Mouse (Mus musculus) heart, embryonic 13.5 days (tissue): ENCODE data around the gene Abl2. TPM values are rescaled to one million over a fixed set of nuclear protein-coding genes. Genes with fewer than 3 reads are reported as not detected.
A peak's percentile ranks its signal among the peaks of the same experiment; 100 is the strongest.
"Not testable (repeated sequence)": the region's sequence is repeated elsewhere in the genome, so short reads cannot be mapped to it uniquely, and the experiment has no call there.

Experiments
- ATAC-seq: fragments of 200-750 bp; cut with Nextera tagmentation; 2 replicates; pipeline ENCODE4 v1.8.0; 2017; ENCODE audit warnings: moderate TSS enrichment; ENCODE audit not compliant: insufficient number of reproducible peaks, low FRiP score, low TSS enrichment; ENCODE audit errors: extremely low read depth
- H3K27ac ChIP-seq: fragments of 300-500 bp; sonication (generic); replicated peaks from 2 replicates; pipeline ENCODE4 v1.5.1; 2015; ENCODE audit warnings: moderate library complexity, mild to moderate bottlenecking, inconsistent platforms
- H3K27me3 ChIP-seq: fragments of 300-500 bp; sonication (generic); replicated peaks from 2 replicates; pipeline ENCODE4 v1.6.1; 2015; ENCODE audit warnings: mild to moderate bottlenecking, inconsistent platforms
- H3K36me3 ChIP-seq: fragments of 300-500 bp; sonication (generic); 2 replicates; pipeline ENCODE4 v1.6.1; 2015; ENCODE audit warnings: mild to moderate bottlenecking, inconsistent platforms
- H3K4me1 ChIP-seq: fragments of 300-500 bp; sonication (generic); 2 replicates; pipeline ENCODE4 v1.6.1; 2015; ENCODE audit warnings: inconsistent platforms
- H3K4me2 ChIP-seq: fragments of 300-500 bp; sonication (generic); 2 replicates; pipeline ENCODE4 v1.6.1; 2015; ENCODE audit warnings: inconsistent platforms, mild to moderate bottlenecking, moderate library complexity
- H3K4me3 ChIP-seq: fragments of 300-500 bp; sonication (generic); 2 replicates; pipeline ENCODE4 v1.5.1; 2015; ENCODE audit warnings: moderate library complexity, mild to moderate bottlenecking, inconsistent platforms
- H3K9ac ChIP-seq: fragments of 300-500 bp; sonication (generic); 2 replicates; pipeline ENCODE4 v1.6.1; 2015; ENCODE audit warnings: inconsistent platforms, mild to moderate bottlenecking, moderate library complexity
- H3K9me3 ChIP-seq: fragments of 300-500 bp; sonication (generic); 2 replicates; pipeline ENCODE4 v1.6.1; 2016; ENCODE audit warnings: inconsistent platforms
- WGBS: fragments of 180-500 bp; shearing (Covaris S2); methylation state at CpG from one replicate; pipeline ENCODE4 v1.1.7; 2015; ENCODE audit warnings: mixed read lengths; 5-methylcytosine and 5-hydroxymethylcytosine counted together
- polyA plus RNA-seq: library from polyadenylated mRNA; unstranded; fragments of >200 nt; fragmentation: Nextera tagmentation; extraction: Ambion mirVana; gene quantifications from 2 replicates; pipeline ENCODE4 v1.2.1, GENCODE M21; 2015

Gene Abl2
- 2.4 and 2.9 TPM in 2 replicates for polyA plus RNA-seq

DNA sequence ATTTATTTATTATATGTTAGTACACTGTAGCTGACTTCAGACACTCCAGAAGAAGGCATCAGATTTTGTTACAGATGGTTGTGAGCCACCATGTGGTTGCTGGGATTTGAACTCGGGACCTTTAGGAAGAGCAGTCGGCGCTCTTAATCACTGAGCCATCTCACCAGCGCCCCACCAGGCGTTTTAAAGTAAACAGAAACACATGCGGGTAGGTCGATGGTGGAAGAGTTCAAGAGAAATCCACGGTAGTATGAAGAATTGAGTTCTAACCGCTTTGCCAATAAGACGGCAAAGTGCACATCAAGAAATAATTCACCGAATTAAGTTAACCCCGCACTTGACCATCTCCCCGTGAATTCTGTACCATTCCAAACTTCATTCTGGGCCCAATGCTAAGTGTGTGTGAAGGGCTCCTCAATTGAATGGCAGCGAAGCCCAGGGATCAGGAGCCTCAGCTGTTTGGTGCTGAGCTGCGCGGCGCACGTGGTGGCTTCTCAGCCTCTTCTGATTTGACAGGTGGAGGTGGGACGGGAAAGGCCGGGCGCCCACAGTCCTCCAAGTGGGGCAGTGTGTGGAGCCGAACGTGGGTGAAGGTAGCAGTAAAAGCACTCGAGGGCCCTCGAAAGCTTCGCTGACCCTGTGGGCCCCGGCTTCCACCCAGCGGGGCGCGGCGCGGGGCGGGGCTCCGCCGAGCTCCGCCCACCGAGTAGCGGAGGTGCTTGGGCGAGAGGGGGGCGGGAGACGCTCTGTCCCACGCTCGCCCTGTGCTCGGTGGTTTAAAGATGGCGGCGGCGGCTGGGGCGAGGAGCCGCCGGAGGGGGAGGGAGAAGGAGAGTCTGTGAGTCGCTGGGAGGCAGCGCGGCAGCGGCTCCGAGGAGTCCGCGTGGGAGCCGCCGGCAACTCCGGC is at the start of gene Abl2:
Abl2 (plus strand) TSS at position 763 of the 907 bp plus-strand sequence.
- Histone ChIP-seq H3K4me1 (peaks cover 13% of the 10 kb centered on the region), H3K27me3 (no peaks in the 10 kb centered on the region), H3K9me3 (no peaks in the 10 kb centered on the region), H3K36me3 (no peaks in the 10 kb centered on the region), H3K27ac (peak within 1 kb of the TSS; percentile 96), H3K4me3 (peak within 1 kb of the TSS; percentile 94), H3K9ac (peak within 1 kb of the TSS; percentile 96), H3K4me2 (peak within 1 kb of the TSS; percentile 84)
- 9% methylated on average over 60 of the region's 60 CpGs for WGBS
- peak; percentile 95 for ATAC-seq

GRCm38 (mm10) chr1:156520136-156520780 is 38.3 kb upstream of the Abl2 start:
- H3K4me1 ChIP-seq, result no peaks in the 10 kb centered on the region
- H3K4me2 ChIP-seq, result no peak overlapping the region
- H3K4me3 ChIP-seq, result no peak overlapping the region
- H3K36me3 ChIP-seq, result no peaks in the 10 kb centered on the region
- no peaks in the 10 kb centered on the region for H3K9me3 ChIP-seq
- H3K9ac ChIP-seq, result no peak overlapping the region
- WGBS, result 69% methylated on average over 3 of the region's 3 CpGs
- no peak for ATAC-seq
- H3K27me3 ChIP-seq, result no peaks in the 10 kb centered on the region
- H3K27ac ChIP-seq, result no peak overlapping the region

DNA sequence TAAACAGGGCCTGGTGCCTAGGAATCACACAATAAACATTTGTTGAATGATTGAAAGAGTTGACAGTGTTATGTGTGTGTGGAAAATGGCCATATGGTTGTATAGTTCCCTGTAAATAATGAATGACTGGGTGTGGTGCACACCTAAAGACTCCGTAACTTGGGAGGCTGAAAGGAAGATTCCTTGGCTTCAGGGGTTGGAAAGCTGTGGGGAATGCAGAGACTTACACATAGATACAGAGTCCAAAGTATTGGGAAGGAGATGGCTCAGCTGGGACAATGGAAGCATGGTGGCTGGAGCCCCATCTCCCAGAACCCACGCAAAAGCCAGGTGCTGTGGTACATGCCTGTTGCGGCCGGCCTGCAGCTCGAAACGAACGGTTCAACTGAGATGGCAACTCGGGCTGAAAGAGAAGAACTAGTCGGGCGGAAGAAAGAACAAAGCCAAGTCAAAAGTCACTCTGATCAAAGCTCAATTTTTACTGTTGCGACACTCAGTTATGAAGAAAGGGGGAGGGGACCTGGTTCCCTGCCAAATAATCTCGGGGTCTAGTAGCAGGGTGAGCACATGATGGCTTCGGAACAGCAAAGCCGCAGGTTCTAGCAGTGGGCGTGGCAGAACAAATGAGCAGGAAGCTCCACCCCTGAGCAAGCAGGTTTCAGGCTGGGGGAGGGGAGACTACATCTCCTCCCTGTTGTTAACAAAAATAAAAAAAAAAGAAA is 36.6 kb upstream of the Abl2 start:
- ATAC-seq, result no peak
- H3K27me3 ChIP-seq, result no peaks in the 10 kb centered on the region
- no peaks in the 10 kb centered on the region for H3K9me3 ChIP-seq
- H3K4me1 ChIP-seq, result no peaks in the 10 kb centered on the region
- no peak overlapping the region for H3K4me3 ChIP-seq
- no peak overlapping the region for H3K27ac ChIP-seq
- 71% methylated on average over 15 of the region's 15 CpGs for WGBS
- no peaks in the 10 kb centered on the region for H3K36me3 ChIP-seq
- no peak overlapping the region for H3K4me2 ChIP-seq
- no peak overlapping the region for H3K9ac ChIP-seq

GRCm38 (mm10) chr1:156523842-156524241 is 34.7 kb upstream of the Abl2 start, which contains the start of gene Gm10031:
Gene Gm10031 (plus strand): TSS chr1:156524012.
- not testable (repeated sequence) for H3K4me2 ChIP-seq, H3K9ac ChIP-seq, H3K36me3 ChIP-seq, H3K27ac ChIP-seq, H3K4me3 ChIP-seq, H3K9me3 ChIP-seq, H3K4me1 ChIP-seq, ATAC-seq, H3K27me3 ChIP-seq
- WGBS, result 89% methylated on average over 22 of the region's 22 CpGs

GRCm38 (mm10) chr1:156532476-156533175 is 26.0 kb upstream of the Abl2 start:
- not testable (repeated sequence) for H3K27ac ChIP-seq, H3K4me1 ChIP-seq, H3K36me3 ChIP-seq, H3K4me3 ChIP-seq, H3K4me2 ChIP-seq, H3K9me3 ChIP-seq, ATAC-seq, H3K9ac ChIP-seq, H3K27me3 ChIP-seq
- 77% methylated on average over 16 of the region's 16 CpGs for WGBS

GRCm38 (mm10) chr1:156533483-156533882 is 25.1 kb upstream of the Abl2 start:
- Histone ChIP-seq H3K4me2 (no peak overlapping the region), H3K9me3 (no peaks in the 10 kb centered on the region), H3K9ac (no peak overlapping the region), H3K27ac (no peak overlapping the region), H3K27me3 (no peaks in the 10 kb centered on the region), H3K4me1 (no peaks in the 10 kb centered on the region), H3K36me3 (no peaks in the 10 kb centered on the region), H3K4me3 (no peak overlapping the region)
- WGBS, result 85% methylated on average over 3 of the region's 3 CpGs
- no peak for ATAC-seq

DNA sequence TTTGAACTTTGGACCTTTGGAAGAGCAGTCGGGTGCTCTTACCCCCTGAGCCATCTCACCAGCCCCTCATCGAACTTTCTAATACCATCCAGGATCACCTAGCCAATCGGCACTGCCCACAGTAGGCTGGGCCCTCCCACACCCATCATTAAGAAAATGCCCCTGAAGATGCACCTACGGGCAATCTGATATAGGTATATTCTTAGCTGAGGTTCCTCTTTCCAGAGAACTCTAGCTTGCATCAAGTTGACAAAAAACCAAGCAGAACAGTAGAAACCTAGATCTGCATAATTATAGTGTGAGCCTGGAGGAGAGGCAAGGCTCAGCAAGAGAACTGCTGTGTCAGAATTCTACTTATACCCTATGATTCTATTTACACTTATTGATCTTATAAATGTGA is 24.7 kb upstream of the Abl2 start:
- Histone ChIP-seq H3K9me3 (no peaks in the 10 kb centered on the region), H3K36me3 (no peaks in the 10 kb centered on the region), H3K27ac (no peak overlapping the region), H3K4me1 (no peaks in the 10 kb centered on the region), H3K9ac (no peak overlapping the region), H3K27me3 (no peaks in the 10 kb centered on the region), H3K4me3 (no peak overlapping the region), H3K4me2 (no peak overlapping the region)
- no peak for ATAC-seq
- WGBS, result 81% methylated on average over 4 of the region's 4 CpGs

GRCm38 (mm10) chr1:156537031-156537430 is 21.6 kb upstream of the Abl2 start:
- Histone ChIP-seq H3K27ac (no peak overlapping the region), H3K4me2 (no peak overlapping the region), H3K4me1 (no peaks in the 10 kb centered on the region), H3K4me3 (no peak overlapping the region), H3K27me3 (no peaks in the 10 kb centered on the region), H3K36me3 (no peaks in the 10 kb centered on the region), H3K9ac (no peak overlapping the region), H3K9me3 (no peaks in the 10 kb centered on the region)
- no peak for ATAC-seq
- WGBS, result 74% methylated on average over 2 of the region's 2 CpGs

GRCm38 (mm10) chr1:156537701-156538100 is 20.9 kb upstream of the Abl2 start:
- ATAC-seq, result no peak

GRCm38 (mm10) chr1:156538382-156538781 is 20.2 kb upstream of the Abl2 start:
- Histone ChIP-seq H3K36me3 (no peaks in the 10 kb centered on the region), H3K4me3 (no peak overlapping the region), H3K4me1 (no peaks in the 10 kb centered on the region), H3K4me2 (no peak overlapping the region), H3K9ac (no peak overlapping the region), H3K27ac (no peak overlapping the region), H3K9me3 (no peaks in the 10 kb centered on the region), H3K27me3 (no peaks in the 10 kb centered on the region)
- 75% methylated on average over 3 of the region's 3 CpGs for WGBS
- ATAC-seq, result no peak

More at GRCm38 (mm10) chr1:156537701-156538100, 20.9 kb upstream of the Abl2 start:
- Histone ChIP-seq H3K9ac (no peak overlapping the region), H3K27ac (no peak overlapping the region), H3K4me3 (no peak overlapping the region), H3K27me3 (no peaks in the 10 kb centered on the region), H3K4me1 (no peaks in the 10 kb centered on the region), H3K4me2 (no peak overlapping the region), H3K36me3 (no peaks in the 10 kb centered on the region), H3K9me3 (no peaks in the 10 kb centered on the region)
- WGBS, result 75% methylated on average over 6 of the region's 6 CpGs
